Mouse (Mus musculus): Measurements from ENCODE around the gene Lcp2.
A peak's percentile ranks its signal among the peaks of the same experiment; 100 is the strongest.

Gene Lcp2

DNA sequence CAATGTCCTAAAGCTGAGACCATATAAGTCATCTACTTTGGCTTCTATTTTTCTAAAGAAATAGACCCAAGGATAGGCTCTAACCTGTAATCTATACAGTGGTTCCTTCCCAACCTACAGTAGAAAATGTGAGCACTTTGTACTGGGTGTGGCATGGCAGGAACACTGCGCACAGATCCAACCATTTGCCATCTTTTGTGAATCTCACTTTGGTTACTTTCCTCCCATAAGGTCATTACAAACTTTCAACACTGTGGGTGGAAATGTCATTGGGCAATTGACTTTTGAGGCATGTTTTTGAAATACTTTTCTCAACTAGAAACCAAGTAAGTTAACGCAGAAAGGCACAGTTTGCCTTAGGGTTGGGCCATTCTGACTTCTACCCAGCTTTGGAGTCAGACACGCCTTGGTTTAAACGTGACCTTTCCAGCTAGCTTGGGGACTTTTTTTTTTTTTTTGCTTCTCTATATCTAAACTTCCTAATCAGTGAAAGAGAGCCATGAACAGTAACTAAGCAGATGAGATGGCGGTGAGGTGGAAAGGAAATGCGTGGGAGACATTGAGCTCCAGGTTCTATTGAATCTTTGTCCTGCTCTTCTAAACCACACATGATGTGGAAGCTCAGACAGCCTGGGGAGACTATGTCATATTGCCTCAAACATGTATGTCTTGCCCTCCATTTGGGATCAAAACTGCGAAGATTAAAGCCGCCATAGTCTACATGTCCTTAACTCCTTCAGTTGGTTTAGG lies 1.8 kb downstream of the Lcp2 start:
- DNase-seq = peak; percentile 33 to 36

DNA sequence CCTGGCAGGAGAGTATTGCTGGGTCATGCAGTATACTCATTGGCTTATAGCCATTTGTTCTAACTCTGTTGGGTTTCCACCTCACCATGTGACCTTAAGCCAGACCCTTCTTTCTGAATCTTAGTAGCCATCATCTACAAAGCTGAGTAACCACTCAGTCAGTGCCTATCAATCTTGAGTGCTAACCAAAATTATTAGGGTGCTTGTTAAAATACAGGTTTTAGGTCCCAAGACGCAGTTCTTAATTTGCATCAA lies 2.3 kb downstream of the Lcp2 start:
- no peak for DNase-seq

DNA sequence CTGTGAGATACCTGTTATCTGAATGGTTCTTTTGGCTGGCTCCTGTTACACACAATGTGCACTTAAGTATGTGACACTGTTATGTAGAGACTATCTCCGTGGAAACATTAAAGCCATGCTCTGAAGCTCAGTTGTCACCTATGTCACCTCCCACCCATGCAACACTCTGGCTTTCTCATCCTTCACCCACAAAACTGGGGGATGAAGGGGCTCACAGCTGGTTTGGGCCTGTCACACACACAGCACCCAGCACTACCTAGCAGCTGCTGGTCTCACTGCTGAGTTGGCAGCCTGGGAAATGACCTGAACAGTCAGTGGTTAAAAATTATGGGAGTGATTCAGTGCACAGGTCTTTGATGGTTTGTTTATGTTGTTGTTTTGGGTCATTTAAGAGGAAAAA lies 3.3 kb downstream of the Lcp2 start:
- peak in 1 of 2 experiments; percentile 55 for DNase-seq

DNA sequence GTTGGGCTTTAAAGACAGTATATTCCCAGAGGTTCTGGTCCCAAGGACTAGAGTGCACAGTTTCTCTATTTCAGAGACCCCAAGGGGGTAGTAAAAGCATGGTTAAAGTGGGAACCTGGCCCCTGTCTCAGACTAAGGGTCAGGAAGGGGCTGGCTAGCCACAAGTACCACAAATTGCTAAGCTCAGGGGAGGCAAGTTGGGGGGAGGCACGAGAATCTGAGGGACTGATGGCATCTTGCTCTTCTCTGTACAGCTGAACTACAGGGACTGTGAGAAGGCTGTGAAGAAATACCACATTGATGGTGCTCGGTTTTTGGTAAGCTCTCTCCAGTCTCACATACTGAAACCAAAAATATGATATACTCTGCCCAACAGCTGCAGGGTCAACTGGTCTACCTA lies 3.9 kb downstream of the Lcp2 start:
- DNase-seq = no peak

DNA sequence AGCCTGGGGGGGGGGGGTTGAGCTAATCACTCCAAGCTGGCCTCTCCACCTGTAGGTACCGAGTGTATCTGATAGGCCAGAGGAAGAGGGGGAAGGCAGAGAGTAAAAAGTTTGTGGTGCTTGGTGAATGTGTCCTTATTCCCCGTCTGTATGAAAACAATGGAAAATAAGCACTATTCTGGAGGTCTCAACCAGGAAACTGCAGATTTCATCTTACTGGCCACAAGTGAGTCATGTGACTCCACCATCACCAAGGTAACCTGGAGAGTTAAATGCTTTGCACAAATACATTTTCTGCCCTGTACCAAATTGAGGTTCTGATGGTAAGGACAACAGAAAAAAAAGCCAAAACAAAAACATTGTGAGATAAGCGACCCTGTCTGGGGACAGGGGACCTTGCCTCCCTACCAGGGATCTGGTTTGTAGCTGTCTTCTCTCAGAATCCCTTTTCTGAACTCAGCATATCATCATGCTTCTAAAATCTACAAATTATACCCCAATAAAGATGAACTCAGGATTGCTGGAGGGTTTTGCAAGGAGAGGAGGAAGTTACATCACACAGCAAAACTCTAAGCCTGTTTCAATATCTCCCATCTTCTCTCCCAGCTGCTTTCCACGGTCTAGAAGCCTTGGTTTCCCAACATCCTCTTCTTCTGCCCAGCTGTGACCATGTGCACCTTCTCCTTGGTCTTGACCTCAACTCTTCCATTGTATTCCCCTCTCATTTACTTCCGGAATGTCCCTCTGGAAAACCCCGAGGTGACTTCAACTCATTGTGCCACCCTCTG lies 6.5 kb downstream of the Lcp2 start:
- no peak for DNase-seq

DNA sequence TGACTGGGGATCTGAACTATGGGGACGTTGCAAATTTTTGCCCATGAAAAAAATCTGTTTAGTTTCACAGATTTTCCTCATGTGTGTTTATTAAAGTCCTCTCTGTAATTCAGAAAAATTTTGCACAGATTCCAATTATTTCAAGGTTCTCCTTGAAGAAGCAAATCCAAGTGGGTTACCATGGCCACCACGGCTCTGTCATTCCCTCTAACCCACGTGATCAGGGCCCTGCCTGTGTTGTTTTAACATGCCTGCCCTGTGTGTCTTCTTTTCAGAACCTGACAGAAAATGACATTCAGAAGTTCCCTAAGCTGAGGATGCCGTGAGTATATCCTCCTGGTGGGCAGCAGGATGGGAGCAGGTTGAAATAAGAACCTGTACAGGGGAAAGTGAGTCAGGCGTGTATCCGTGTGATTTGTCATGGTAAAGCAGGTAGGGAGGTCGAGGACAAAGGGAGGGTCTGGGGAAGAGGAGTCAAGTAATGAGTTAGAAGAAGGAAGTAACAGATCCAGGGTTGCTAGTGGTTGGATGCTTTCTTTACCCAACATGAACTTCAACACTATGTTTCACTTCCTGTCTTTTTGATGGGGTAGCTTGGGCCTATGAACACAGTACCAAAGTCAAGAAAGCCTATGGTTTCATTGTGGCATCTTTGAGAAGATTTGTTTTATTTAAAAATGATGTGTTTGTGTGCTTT lies 7.5 kb downstream of the Lcp2 start:
- no peak for DNase-seq

DNA sequence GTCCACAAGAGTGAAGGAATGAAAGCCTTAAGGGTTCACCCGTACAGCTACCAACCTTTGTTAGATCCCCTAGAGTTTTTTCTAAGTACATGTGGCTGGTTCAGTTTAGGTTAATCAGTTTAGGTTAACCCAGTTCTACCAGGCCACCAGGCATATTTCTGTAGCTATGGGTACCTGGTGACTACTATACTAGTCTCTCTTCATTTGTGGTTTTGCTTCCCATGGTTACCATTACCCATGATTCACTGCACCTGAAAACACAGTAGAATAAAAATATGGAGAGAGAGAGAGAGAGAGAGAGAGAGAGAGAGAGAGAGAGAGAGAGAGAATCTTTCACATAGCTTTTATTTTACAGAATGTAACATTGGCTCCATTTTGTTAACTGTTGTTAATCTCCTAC lies 10.0 kb downstream of the Lcp2 start:
- DNase-seq = no peak

DNA sequence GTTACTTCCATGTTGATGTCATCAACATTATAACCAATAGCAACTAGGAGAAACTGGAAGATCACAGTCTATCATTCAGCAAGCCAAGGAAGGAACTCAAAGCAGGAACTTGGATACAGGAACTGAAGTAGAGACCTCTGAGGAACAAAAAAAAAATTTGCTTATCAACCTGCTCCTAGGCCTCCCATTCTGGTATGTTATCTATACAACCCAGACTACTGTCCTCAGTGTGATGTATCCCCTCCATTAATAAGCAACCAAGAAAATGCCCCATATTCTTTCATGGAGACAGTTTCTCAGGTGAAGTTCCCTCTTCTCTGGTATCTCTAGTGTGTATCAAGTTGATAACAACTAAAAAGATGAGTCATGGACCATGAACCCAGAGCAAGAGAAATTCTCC lies 11.6 kb downstream of the Lcp2 start:
- DNase-seq = no peak

DNA sequence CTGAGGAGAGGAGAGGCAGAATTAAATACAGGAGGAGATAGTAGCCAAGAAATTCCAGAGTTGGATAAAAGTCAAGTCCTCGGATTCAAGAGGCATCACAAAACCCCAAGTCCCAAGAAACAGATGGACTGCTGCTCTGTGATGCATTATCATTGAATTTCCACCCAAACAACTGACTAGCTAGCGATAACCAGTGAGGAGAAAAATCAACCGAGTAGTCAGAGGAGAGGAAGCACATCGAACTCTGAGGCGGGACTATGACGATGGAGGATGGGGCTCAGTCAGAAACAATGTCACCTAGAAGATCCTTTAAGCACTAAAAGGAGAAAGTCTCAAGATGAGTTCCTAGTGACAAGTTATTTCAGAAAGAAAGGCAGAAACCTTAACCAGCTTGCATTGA lies 12.2 kb downstream of the Lcp2 start:
- DNase-seq = no peak

DNA sequence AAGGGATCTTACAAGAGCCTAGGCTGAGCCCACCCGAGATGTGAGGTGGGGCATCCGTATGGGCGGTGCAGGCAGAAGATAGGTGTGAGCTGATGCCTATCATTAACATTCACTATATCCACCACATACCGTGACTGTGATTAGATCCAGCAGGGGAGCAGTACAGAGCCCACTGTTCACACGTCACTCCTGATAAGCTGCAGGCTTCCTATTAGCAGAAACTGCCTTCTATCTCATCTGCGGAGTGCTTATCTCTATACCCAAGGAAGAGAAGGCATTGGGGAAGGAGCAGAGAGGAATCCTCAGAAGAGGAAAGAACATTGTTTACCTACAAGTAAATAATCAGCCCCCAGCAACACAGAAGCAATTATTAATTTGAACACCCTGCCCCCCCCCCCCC lies 15.0 kb downstream of the Lcp2 start:
- no peak for DNase-seq

DNA sequence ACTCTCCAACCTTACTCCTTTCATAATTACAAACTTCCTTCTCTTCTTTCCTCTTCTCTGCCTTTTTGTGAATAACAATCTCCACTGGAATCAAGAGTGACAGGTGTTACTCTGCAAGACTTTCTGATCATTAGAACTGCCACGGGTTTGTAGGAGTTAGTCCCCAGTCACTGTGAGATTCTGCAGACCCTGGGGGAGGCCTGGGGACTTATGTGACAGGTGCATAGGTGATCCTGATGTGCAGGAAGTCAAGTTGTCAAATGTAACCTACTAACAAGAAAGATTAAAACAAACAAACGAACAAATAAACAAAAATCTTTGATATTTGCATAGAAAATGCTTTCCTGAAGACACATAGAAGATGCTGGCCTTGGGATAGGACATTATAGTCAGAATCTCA lies 16.5 kb downstream of the Lcp2 start:
- DNase-seq = no peak

DNA sequence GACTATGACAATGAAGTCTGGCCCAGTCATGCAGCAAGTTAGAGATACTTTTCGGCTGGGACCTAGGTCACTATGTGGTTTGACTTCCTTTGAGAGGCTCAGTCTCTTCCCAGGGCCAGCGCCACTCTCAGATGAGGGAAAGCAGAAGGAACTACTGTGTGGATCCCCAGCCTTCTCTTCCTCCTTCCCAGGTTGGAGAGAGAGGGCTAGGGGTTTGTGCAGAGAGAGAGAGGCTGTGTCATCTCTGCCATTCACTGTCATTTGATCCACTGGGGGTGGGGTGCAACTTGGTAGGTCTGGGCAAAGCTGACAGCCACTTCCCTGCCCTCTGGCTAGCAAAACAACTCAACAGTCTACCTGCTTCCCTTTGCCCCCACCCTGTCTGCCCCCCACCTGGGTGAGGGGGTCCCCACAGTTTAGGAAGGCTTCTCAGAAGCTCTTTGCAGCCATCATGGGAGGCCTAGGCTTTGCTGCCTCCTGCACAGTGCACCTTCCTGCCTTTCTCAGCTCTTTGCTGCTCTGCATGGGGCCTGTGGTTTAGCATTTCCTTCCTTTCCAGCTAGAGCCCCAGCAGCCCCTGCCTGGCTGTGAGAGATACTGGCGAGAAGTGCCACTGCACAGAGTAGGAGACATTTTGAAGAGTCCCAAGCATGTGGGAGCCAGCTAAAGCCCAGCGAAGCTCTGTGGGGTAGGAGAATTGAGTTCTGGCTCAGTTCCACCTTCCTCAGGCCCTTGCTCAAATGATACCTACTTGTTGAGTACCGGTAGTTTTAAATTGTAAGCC lies 17.2 kb downstream of the Lcp2 start:
- peak; percentile 82 to 89 for DNase-seq

DNA sequence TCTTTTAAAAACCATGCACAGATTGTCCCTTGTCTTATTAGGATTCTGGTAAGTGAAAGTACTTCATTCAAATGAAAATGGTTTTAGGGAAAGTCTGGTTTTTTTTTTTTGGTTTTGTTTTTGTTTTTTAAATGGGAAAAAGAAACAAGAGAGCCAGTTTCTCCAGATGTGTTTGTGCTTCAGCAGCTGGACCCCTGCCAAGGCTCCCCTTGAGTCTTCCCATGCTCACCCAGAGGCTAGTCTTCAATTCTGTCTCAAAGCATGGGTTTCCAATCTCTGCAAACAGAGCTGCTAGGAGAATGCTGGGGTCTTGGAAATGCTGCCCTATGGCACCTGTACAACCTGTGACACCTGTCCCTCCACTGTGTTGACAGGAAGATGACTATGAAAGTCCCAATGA lies 23.9 kb downstream of the Lcp2 start:
- no peak for DNase-seq

DNA sequence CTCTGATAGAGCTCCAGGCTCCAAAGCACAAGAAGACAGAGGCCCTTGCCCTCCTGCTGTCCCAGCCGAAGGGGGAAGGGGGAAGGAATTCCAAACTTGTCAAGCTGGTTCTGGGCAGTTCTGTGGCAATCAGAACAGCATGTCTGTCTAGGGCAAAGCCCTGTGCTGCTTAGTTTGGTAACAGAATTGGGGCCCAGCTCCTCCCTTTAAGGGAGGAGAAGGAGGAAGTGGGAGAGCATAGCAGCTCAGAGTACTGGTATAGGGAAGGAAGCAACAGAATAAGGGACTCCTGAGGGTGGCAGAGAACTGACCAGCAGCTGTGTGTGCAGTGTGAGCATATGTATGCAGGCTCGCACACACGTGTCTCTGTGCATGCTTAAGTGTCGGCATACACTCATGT lies 25.6 kb downstream of the Lcp2 start:
- DNase-seq = no peak

DNA sequence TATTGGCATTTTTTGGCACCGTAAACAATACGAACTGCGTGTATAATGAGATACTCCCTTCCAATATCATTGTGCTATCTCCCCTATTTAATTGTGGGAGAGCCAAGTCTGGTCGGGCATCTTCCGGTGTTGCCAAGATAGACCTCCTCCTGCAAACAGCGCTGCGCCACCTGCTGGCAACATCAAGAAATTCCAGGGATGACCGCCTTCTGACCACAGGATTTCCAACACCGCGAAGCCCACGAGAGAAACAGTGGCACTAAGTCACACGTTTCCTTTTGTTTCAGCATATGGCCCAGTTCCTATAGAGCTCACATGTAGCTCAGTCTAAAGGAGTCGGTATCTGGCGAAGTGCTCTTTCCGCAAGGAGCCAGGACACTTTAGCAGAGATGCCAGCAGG lies 27.1 kb downstream of the Lcp2 start:
- peak; percentile 61 to 64 for DNase-seq

DNA sequence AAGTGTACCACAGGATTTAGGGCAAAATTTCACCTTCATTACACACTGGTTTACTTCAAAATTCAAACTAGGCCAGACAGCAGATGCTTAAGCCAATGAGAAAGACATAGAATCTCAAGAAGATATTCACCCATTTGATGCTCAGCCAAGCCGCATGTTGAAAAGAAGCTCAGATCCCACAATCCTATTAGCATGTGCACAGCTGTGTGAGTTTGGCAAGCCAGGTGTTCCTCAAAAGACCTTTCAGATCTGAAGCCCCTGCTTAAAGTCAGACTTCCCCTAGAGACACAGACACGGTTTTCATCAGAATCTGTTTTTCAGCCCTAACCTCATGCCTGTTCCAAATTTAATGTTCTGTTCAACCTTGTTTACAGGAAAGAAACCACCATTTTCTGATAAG lies 31.1 kb downstream of the Lcp2 start:
- DNase-seq = peak; percentile 42 to 73

DNA sequence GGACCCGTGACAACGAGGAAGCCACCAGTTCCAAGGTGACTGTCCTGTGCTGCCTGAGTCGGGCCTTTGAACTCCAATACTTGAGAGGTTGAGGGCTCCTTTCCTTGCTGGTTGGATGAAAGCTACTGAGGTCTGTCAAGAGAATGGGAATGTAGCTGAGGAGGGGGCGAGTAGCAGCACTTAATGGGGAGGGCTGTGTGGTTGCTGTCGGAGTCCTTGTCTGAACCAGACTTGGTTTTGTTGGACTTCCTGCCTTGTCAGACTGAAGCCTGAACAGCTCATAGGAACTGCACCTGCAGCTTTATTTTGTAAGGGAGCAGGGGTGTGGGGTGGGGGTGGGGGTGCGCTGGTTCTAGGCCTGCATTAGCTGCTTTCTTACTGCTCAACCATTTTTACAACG lies 31.9 kb downstream of the Lcp2 start:
- peak; percentile 61 to 65 for DNase-seq

DNA sequence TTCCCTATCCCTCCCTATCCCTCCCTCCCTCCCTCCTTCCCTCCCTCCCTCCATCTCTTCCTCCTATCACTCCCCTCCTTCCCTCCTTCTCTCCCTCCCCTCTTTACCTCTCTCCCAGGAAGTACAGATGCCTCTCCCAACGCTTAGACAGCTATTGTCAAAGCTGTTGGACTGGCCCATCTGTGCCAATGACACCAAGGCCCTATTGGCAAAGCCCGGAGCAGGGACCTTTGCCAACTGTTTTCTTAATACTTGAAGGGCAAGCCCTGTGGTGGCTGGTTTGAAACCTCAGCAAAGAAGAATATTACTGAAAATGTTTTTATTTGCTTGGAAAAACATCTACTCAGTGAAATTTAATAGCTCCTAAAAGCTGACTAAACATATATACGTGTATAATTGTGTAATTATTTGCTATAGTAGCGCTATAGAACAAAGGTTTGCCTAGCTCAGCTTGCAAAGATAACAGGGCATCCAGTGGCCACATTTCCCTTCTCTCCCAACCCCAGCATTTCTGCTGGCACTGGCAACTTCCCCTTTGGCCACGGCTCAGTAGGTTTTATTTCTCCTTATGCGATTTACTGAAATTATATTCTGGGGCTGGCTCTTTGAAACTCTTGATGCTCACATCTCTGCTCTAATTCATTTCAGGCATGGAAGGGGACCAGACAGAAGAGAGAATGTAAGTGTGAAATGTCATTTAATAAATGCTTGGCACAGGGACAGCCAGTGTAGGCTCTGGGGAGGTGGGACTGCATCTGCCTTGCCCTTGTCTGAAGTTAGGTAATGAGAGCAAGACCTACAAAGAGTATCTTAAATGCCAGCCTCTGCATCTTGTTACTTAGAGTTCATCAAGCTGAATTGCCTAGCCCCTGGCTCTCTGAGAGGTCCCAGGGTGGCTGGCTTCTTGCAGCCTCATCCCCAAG lies 33.1 kb downstream of the Lcp2 start:
- no peak for DNase-seq

DNA sequence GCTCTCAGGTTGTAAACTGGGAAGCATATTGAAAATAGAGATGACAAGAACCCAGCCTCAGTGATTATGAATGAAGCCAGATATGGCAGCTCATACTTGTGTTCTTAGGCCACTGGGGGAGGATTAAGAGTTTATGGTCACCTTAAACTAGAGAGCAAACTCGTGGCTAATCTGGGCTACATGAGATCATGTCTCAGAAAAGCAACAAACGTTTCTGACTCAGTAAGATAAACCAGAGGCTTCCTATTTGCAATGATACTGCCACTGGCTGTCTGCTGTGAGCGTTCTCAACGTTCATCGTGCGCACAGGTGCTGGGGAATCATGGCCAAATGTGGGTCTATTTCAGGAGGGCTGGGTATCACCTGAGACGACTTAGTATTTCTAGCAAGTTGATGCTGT lies 37.1 kb downstream of the Lcp2 start:
- no peak for DNase-seq

DNA sequence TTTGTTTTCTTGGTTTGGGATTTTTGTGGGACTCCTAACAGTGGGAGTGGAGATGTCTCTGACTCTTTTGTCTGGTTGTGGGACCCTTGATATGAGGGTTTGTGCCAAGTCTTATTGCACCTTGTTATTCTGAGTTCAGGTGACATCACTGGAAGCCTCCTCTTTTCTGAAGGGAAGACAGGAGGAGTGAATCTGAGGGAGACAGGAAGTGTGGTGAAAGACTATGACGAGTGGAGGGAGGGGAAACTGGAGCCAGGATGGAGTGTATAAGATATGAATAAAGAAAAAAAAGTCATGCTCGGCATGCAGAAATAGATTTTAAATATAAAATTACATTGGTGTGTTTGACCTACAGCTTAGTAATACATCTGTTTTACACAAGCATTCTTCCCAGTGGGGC lies 37.9 kb downstream of the Lcp2 start:
- DNase-seq = no peak

DNA sequence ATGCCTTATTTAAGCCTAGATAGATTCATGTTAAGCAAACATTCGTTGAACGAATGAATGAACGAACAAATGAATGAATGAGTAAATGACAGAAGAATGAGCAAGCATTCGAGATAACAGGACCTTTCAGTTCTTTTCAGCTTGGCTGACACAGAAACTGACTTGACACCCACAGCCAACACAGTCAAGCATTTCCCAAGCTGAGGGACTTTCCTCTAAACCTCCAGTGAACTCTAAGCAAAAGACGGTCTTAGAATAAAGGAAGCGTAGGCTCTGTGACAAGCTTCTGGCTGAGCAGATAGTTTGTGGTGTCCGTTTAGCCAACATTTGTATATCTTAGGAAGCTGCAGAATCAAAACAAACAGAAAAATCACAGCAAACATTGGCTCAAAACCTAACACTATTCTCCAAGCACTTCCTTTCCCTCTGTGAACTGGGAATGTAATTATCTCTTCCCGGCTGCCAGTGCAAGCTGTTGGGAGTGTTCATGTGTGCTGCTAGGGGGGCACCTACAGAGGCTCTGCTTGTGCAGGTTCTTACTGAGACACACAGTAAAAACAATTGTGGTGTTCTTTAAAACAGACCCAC lies 39.5 kb downstream of the Lcp2 start:
- DNase-seq = no peak

DNA sequence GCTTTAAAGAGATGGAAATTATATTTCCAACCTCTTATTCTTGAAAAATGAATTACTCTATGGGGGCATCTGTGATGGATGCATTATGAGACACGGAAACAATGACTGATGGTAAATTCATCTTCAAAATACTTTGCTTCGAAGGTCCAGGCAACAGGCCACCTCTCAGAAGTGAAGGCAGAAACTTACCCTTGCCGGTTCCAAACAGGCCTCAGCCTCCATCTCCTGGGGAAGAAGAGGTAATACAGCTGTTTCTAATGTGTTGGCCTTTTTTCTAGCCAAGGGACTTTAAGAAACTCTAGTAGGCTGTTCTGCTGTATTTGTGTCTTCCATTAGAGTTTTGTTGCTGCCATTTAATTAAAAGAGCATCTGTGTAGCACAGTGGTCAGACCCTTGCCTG lies 40.3 kb downstream of the Lcp2 start:
- DNase-seq = no peak
